Mouse (Mus musculus): ENCODE measurements at regions not wholly inside any gene's neighbourhood (a gene's known extent, or its start where the extent isn't known, plus 50 kb on each side); places are given as distances from the start of the nearest gene placed in this dataset.

DNA sequence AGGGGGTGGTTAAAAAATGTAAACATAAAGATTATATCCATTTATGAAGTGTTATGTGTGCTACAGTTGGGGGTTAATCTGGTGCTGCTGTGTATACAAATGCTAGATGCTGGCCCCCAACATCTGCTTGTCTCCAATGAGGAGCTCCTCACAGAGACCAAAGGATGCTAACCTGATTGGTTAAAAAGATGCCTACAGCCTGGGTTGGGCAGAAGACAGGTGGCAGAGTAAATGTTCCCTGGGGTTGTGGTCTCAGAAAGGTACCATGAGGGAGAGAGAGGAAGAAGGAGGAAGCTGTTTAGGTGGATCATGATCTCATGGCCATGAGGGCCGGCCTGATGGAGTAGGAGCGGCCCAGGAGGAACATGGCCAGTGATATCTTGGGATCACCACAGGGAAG lies 133.0 kb upstream of the Dyrk2 start:
- WGBS: 90% methylated on average over 2 of the region's 2 CpGs

DNA sequence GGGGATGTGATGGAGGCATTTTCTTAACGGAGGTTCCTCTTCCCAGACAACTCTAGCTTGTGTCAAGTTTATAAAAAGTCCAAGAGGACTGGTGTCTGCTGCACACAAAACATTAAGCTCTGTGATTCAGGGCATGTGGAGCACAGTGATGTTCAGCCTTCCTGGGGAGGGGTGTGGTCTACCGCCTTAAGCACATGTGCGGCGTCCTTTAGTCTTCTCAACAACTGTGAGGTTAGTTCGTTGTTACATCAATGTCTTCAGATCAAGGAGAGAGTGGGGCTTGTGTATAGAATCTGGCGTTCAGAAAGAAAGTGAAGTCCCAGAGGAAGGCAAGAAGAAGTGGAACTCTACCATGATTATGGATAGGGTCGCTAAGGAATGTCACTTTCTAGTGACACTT lies 131.9 kb upstream of the Dyrk2 start:
- no peak overlapping the region for H3K27ac ChIP-seq (replicated peaks)
- 92% methylated on average over 7 of the region's 7 CpGs for WGBS
- no peaks in the 10 kb centered on the region for H3K36me3 ChIP-seq (replicated peaks)
- no peak overlapping the region for H3K4me3 ChIP-seq
- H3K9me3 ChIP-seq: no peaks in the 10 kb centered on the region
- H3K4me1 ChIP-seq: no peaks in the 10 kb centered on the region
- H3K27me3 ChIP-seq (replicated peaks; ENCODE audit: low read depth, poor library complexity, severe bottlenecking): no peaks in the 10 kb centered on the region
- DNase-seq (ENCODE audit: low spot score): no peak

More for the DNA sequence above, 133.0 kb upstream of the Dyrk2 start:
- Histone ChIP-seq H3K9me3 (no peaks in the 10 kb centered on the region), H3K4me1 (no peaks in the 10 kb centered on the region), H3K27me3 (replicated peaks; ENCODE audit: low read depth, poor library complexity, severe bottlenecking) (no peaks in the 10 kb centered on the region), H3K36me3 (replicated peaks) (no peaks in the 10 kb centered on the region), H3K4me3 (no peak overlapping the region), H3K27ac (replicated peaks) (no peak overlapping the region)
- DNase-seq (ENCODE audit: low spot score): no peak

DNA sequence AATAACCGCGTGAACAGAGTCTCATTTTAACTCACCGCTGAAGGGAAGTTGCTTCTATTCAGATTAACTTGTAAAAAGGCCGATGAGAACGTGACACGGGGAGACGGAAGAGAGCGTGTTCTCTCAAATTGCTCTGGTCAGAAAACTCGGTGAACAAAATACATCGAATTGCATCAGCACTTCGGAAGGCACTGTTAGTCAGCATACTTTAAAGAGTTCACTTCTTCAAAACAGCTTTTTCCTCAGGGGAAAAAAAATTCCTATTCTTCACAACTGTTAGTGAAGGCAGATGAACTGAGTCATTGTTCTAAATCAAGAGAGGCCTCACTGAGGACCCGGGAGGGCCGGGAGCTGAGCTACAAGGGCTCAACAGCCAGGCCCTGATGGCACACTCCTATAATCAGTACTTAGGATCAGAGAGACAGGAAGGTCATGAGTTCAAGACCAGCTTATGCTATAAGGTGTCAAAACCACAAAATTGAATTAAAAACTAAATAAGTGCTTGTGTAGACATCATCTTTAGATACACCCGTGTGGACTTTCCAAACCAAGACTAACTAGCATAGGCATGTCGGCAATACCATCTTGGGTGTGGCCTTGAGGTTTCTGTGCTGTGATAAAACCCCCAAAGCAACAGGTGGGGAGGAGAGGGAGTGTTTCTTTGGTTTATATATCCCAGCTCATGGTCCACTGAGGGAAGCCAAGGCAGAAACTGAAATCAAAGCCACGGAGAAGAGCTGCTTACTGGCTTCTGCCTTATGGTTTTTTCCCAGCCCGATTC lies 131.2 kb upstream of the Dyrk2 start:
- 78% methylated on average over 17 of the region's 17 CpGs for WGBS
- H3K4me1 ChIP-seq: no peaks in the 10 kb centered on the region
- H3K27me3 ChIP-seq (replicated peaks; ENCODE audit: low read depth, poor library complexity, severe bottlenecking): no peaks in the 10 kb centered on the region
- H3K36me3 ChIP-seq (replicated peaks): no peaks in the 10 kb centered on the region
- no peak overlapping the region for H3K4me3 ChIP-seq
- DNase-seq (ENCODE audit: low spot score): no peak
- no peaks in the 10 kb centered on the region for H3K9me3 ChIP-seq
- no peak overlapping the region for H3K27ac ChIP-seq (replicated peaks)

DNA sequence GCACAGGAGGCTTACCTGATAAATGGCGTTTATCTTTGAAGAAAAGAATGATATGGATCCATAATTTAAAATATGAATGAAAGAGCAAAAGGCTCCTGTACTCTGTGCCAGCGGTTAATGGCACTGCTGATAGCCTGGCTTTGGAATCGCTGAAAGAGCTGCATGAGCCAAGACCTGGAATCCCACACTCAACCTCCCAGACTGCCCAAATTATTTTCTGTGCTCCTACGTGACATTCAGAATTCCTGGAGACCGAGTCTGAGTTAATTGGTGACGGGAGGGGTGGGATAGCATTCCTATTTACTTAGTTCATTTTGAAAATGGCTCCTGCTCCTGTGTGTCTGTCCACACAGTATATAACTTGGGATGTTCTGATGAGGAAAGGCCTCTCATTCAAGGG lies 129.0 kb upstream of the Dyrk2 start:
- Histone ChIP-seq H3K27me3 (replicated peaks; ENCODE audit: low read depth, poor library complexity, severe bottlenecking) (no peaks in the 10 kb centered on the region), H3K27ac (replicated peaks) (no peak overlapping the region), H3K36me3 (replicated peaks) (no peaks in the 10 kb centered on the region), H3K9me3 (no peaks in the 10 kb centered on the region), H3K4me3 (no peak overlapping the region), H3K4me1 (no peaks in the 10 kb centered on the region)
- 81% methylated on average over 6 of the region's 6 CpGs for WGBS
- DNase-seq (ENCODE audit: low spot score): no peak

DNA sequence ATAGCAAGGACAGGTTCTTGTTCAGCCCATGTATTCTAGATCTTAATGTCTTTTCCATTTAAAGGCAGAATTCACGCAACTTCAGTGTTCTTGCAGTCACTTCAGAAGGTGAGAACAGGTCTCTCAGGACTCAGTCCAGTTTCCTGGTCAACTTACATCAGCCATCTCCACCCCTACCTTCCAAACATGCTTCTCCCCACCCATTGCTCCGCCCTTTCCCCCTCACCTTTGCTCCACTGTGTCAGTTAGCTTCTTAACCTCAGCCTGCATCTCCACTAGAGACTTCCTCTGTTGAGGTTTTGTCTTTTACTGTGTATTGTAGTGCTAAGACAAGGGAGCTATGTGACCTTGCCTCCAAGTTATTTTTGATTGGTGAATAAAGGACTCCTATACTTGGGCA lies 127.0 kb upstream of the Dyrk2 start:
- H3K4me3 ChIP-seq: no peak overlapping the region
- no peaks in the 10 kb centered on the region for H3K4me1 ChIP-seq
- H3K27ac ChIP-seq (replicated peaks): no peak overlapping the region
- no peak for DNase-seq (ENCODE audit: low spot score)
- H3K27me3 ChIP-seq (replicated peaks; ENCODE audit: low read depth, poor library complexity, severe bottlenecking): no peaks in the 10 kb centered on the region
- 94% methylated on average over 2 of the region's 2 CpGs for WGBS
- no peaks in the 10 kb centered on the region for H3K36me3 ChIP-seq (replicated peaks)
- H3K9me3 ChIP-seq: no peaks in the 10 kb centered on the region

DNA sequence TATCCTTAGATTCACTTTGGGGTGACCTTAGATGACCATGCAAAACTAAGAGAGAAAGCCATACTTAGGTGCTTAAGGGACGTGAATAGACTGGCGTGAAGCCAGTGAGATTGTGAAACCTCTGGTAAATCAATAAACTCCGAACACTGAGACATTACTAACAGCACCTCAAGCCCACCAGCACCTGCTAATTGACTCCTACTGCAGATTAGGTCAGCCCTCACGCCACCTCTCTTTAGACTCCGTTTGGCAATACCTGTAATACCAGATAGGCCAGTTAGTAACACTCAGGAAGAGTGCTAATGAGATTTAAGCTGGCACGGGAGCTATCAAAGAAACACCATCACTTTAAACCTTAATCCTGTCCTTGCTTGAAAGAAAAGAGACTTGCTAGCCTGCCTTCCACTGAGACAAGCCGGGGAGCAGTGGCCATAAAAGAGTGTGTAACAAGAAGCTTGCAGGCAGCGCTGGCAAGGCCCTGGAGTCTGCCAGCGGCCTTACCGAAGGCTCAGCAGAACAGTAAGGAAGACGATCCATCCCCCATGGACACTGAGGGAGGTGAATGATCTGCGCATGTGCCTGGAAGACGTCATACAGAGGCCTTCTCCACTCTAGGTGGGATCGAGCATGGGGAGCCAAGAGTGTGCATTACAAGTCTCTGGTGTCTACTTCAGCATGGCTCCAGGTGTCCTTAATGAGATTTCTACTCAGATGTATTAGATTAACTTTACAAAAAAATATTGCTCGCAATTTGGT lies 124.0 kb upstream of the Dyrk2 start:
- WGBS: 61% methylated on average over 15 of the region's 15 CpGs
- Histone ChIP-seq H3K36me3 (replicated peaks) (no peaks in the 10 kb centered on the region), H3K27ac (replicated peaks) (no peak overlapping the region), H3K27me3 (replicated peaks; ENCODE audit: low read depth, poor library complexity, severe bottlenecking) (no peaks in the 10 kb centered on the region), H3K9me3 (no peaks in the 10 kb centered on the region), H3K4me1 (no peaks in the 10 kb centered on the region), H3K4me3 (no peak overlapping the region)
- DNase-seq (ENCODE audit: low spot score): no peak

DNA sequence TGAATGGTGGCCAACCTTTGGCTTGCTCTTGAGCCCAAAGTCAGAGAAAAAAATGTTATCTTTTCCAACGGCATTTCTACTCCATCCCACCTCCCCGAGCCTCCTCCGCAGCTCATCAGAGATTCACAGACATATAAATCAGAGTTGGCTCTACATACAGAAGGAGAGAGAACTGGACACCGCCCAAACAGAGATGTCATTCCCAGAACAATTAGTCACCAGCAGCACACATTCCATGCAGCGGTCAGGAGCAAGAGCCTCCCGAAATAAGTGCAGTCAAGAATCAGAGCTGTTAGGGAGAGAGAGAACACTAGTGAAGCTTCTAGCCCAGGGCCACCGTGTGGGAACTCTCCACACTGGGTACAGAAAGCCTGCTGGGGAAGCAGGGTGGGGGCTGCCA lies 121.2 kb upstream of the Dyrk2 start:
- Histone ChIP-seq H3K27ac (replicated peaks) (no peak overlapping the region), H3K4me1 (no peaks in the 10 kb centered on the region), H3K9me3 (no peaks in the 10 kb centered on the region), H3K4me3 (no peak overlapping the region), H3K36me3 (replicated peaks) (no peaks in the 10 kb centered on the region), H3K27me3 (replicated peaks; ENCODE audit: low read depth, poor library complexity, severe bottlenecking) (no peaks in the 10 kb centered on the region)
- WGBS: 90% methylated on average over 7 of the region's 7 CpGs
- DNase-seq (ENCODE audit: low spot score): no peak

DNA sequence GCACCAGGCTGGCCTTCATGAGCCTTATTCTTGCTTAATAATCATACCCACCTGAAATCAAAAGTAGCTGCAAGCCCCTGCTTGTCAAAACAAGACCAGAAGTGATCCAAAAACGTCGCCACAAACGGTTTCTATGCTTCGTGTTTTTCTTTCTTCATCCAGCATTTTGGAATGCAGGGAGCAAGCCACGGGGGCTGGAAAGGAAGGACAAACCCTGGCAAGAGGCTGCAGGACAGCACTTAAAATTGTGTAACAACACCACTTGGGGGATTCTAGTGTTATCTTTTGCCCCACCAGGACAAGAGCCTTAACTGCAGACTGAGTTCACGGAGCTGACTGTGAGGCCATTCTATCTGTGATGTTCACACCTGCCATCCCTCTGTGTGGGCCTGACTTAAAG lies 120.5 kb upstream of the Dyrk2 start:
- no peaks in the 10 kb centered on the region for H3K36me3 ChIP-seq (replicated peaks)
- no peaks in the 10 kb centered on the region for H3K9me3 ChIP-seq
- no peaks in the 10 kb centered on the region for H3K27me3 ChIP-seq (replicated peaks; ENCODE audit: low read depth, poor library complexity, severe bottlenecking)
- 87% methylated on average over 6 of the region's 6 CpGs for WGBS
- H3K4me1 ChIP-seq: no peaks in the 10 kb centered on the region
- no peak overlapping the region for H3K4me3 ChIP-seq
- H3K27ac ChIP-seq (replicated peaks): no peak overlapping the region
- DNase-seq (ENCODE audit: low spot score): no peak

DNA sequence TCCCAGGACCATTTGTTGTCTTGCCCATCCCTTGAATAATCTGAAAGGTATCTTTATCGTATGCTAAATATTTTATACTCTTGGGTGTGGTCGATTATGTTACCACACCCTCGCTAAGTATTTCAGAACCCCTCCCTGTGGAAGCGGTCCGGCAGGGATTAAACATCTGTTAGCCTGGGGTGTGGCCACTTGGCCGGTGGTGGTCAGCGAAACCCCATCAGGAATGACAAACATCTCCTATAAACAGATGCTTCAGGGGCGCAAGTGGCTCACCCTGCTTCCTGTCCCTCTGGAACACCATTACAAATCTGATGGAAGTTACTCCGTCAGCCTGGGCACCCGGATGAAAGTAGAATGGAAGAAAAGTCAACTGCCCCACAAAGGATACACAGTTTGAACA lies 119.8 kb upstream of the Dyrk2 start:
- H3K4me1 ChIP-seq: no peaks in the 10 kb centered on the region
- H3K27me3 ChIP-seq (replicated peaks; ENCODE audit: low read depth, poor library complexity, severe bottlenecking): no peaks in the 10 kb centered on the region
- H3K27ac ChIP-seq (replicated peaks): no peak overlapping the region
- H3K36me3 ChIP-seq (replicated peaks): no peaks in the 10 kb centered on the region
- 79% methylated on average over 10 of the region's 10 CpGs for WGBS
- DNase-seq (ENCODE audit: low spot score): no peak
- H3K4me3 ChIP-seq: no peak overlapping the region
- no peaks in the 10 kb centered on the region for H3K9me3 ChIP-seq

DNA sequence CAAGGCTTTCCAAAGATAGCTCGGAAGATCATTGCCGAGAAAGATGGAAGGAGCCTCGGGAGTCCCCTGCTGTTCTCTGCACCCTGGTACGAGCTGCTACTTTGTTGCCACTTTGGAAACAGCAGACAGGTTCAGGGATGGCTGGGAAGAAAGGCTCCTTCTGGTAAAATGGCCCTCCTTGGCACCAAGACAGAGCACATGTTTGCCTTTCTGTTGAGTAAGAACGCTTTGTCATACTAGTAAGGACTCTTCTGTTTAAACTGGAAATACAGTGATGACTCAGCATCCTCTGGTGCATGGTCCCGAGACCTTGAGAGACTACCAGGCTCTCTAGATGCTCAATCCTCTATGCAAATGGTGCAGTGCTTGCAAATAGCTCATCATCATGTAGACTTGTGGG lies 118.2 kb upstream of the Dyrk2 start:
- H3K9me3 ChIP-seq: peaks cover 9% of the 10 kb centered on the region; the same call in 1 of the 2 replicates
- H3K4me3 ChIP-seq: no peak overlapping the region
- H3K27ac ChIP-seq (replicated peaks): no peak overlapping the region
- no peaks in the 10 kb centered on the region for H3K4me1 ChIP-seq
- 88% methylated on average over 6 of the region's 6 CpGs for WGBS
- DNase-seq (ENCODE audit: low spot score): no peak
- H3K27me3 ChIP-seq (replicated peaks; ENCODE audit: low read depth, poor library complexity, severe bottlenecking): no peaks in the 10 kb centered on the region
- H3K36me3 ChIP-seq (replicated peaks): no peaks in the 10 kb centered on the region

DNA sequence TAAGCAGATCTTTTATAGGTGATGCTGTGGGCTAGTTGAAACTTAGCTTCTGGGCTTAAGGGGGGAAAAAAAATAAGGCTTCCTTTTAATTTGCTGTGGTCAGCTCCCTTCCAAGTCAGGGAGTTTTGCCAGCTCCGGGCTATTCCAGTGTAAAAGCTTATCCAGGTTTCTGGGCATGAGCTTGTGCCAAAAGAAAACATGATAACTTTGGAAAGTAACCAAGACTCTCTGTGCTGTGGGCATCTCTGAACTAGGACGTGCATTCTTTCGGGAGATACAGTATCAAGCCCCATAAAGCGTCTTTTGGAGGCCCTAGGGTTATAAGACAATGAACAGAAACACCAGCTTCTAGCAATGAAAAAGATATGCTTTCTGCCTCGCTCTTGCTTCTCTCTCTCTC lies 114.6 kb upstream of the Dyrk2 start:
- Histone ChIP-seq H3K9me3 (peaks cover 9% of the 10 kb centered on the region; the same call in 1 of the 2 replicates), H3K36me3 (replicated peaks) (no peaks in the 10 kb centered on the region), H3K27me3 (replicated peaks; ENCODE audit: low read depth, poor library complexity, severe bottlenecking) (peaks cover 6% of the 10 kb centered on the region; the same call in 1 of the 2 replicates), H3K27ac (replicated peaks) (no peak overlapping the region), H3K4me1 (peaks cover 5% of the 10 kb centered on the region), H3K4me3 (no peak overlapping the region)
- WGBS: 94% methylated on average over 5 of the region's 5 CpGs
- no peak for DNase-seq (ENCODE audit: low spot score)

DNA sequence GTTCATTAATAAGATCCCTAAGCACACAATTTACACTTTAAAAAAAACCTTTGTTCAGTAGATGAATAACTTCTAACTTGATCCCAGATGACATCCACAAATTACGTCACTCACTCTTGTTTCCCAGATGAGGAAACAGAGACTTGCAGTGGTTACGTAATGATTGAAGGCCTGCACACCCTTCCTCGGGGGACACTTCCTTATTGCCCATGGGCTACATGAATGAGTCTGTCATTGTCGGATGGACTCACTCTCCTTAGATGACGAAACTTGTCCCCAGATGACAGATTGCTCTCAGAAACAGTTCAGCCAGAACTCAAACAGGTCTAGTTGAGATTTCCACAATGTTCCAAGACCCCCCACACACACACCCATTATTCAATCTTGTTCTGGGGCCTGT lies 111.4 kb upstream of the Dyrk2 start:
- H3K4me3 ChIP-seq: no peak overlapping the region
- peaks cover 9% of the 10 kb centered on the region; the same call in 1 of the 2 replicates for H3K9me3 ChIP-seq
- peaks cover 12% of the 10 kb centered on the region for H3K4me1 ChIP-seq
- no peaks in the 10 kb centered on the region for H3K36me3 ChIP-seq (replicated peaks)
- no peak for DNase-seq (ENCODE audit: low spot score)
- 84% methylated on average over 5 of the region's 5 CpGs for WGBS
- peaks cover 17% of the 10 kb centered on the region; the same call in 1 of the 2 replicates for H3K27me3 ChIP-seq (replicated peaks; ENCODE audit: low read depth, poor library complexity, severe bottlenecking)
- no peak overlapping the region for H3K27ac ChIP-seq (replicated peaks)

DNA sequence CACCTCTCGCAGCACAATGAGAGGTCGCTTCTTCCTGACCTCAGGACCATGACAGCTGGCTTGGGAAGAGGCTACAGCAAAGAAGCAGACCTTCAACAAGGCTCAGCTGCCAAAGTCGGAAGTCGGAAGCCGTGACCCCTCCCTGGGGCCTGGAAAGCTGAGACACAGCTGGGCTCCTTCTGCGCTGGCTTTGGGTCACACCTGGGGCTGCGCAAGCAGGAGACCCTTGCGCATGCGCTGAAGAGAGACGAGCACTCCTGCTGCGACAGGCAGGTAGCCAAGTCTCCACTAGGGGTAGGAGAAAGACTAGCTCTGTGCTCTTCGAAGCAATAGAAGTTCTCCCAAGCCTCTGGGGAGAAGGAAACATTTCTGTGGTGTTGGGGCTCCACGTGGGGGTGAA lies 109.3 kb upstream of the Dyrk2 start:
- H3K4me1 ChIP-seq: peaks cover 15% of the 10 kb centered on the region
- peak; percentile 71 for DNase-seq (ENCODE audit: low spot score)
- H3K36me3 ChIP-seq (replicated peaks): no peaks in the 10 kb centered on the region
- H3K4me3 ChIP-seq: no peak overlapping the region
- peaks cover 17% of the 10 kb centered on the region; the same call in 1 of the 2 replicates for H3K27me3 ChIP-seq (replicated peaks; ENCODE audit: low read depth, poor library complexity, severe bottlenecking)
- H3K27ac ChIP-seq (replicated peaks): no peak overlapping the region
- H3K9me3 ChIP-seq: peaks cover 9% of the 10 kb centered on the region; the same call in 1 of the 2 replicates
- 38% methylated on average over 13 of the region's 13 CpGs for WGBS
